Mouse (Mus musculus): Measurements from ENCODE around the gene H2afy2.

Gene H2afy2

DNA sequence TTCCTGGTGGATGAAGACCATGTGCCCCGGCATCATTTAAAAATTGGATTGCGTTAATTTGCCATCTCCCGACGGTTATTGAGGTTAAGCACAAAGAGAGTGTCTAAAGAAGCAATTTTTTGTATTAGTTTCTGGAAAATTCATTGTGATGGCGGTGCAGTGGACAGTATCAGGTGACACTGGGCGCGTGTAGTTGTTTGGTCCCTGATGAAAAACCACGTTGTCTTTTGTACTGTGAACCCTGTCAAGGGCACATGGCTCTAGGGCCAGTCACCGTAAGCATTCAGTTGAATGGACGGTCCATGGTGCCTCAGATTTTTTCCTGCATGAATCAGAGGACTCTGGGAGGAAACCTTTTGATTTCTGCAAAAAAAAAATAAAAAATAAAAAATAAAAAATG is 467 bp upstream of the H2afy2 start:
- in situ Hi-C loops (cut with MboI, MseI) = no loop called here

DNA sequence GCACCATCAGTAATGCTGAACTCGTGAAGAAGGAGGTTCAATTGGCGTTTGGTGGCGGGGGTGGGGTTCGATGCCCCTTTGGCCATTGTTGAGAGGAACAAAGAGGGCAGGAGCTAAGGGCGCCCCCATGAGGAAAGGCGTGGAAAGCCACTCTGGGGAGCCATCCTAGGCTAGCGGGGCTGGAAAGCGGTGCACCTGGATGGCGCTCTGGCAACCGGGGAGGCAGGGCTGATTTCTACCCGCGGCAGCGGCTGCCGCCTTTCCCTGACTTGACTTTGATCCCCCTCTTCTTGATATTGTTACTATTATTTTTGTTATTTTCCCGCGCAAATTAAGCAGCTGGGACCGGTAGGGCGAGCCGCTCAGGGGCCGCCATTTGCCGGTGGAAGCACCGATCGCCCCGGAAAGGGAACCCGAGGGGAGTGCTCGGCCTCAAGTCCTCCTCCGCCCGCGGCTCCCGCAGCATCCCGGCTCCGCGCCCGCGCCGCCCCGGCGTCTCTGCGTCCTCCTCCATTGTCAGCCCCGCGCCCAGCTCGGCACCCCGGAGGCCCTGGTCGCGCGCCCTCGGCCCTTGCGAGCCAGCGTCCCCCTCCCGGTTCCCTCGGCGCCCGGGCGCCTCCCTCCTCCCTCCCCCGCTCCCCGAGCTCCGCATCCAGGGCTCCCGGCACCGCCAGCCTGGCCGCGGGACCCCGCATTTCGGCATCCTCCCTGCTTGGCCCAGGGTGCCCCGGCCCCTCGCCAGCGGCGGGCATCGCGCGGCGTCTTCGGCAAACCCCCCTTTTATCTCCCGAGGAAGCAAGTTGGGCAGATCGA is 942 bp downstream of the H2afy2 start:
- in situ Hi-C loops (cut with MboI, MseI) = no loop called here

DNA sequence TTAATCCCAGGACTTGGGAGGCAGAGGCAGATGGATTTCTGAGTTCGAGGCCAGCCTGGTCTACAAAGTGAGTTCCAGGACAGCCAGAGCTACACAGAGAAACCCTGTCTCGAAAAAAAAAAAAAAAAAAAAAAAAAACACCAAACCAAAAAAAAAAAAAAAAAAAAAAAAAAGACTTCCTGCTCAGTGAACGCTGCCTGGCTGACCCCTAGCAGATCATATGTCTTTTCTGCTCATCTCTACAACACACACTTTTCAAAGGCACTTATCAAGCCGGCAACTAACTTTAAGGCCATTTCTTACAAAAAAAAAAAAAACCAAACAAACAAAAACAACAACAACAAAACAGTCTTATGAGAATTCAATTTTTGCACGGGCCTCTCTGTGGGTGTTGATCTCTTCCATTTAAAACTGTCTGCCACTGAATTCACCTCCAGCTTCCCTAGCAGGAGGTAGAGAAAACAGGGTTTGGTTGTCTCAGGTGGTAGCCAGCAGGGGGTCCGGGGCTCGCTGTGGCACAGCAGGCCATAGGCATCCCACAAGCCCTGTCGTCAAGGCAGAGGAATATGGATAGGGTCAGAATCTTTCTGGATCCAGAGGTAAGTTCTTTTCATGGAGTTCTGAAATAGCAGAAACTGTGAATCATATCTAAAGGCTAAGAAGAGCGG is 2.4 kb downstream of the H2afy2 start:
- in situ Hi-C loops (cut with MboI, MseI) = no loop called here

DNA sequence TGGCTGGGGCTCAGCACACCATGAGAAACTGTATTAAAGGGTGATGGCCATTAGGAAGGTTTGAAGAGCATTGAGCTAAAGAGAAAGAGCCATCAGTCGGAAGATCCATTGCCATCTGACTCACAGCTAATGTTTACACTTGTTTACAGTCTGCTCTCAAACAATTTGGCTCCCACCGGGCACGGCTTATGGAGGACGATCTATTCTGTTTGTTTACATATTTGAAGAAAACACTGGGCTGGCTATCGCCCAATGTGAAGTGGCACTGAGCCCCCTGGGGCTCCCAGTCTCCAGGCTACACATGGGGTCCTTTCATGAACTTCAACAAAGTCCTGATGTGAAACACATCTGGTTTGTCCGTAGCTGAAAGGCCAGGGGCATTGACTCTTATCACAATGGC is 17.1 kb downstream of the H2afy2 start:
- in situ Hi-C loops (cut with MboI, MseI) = no loop called here

DNA sequence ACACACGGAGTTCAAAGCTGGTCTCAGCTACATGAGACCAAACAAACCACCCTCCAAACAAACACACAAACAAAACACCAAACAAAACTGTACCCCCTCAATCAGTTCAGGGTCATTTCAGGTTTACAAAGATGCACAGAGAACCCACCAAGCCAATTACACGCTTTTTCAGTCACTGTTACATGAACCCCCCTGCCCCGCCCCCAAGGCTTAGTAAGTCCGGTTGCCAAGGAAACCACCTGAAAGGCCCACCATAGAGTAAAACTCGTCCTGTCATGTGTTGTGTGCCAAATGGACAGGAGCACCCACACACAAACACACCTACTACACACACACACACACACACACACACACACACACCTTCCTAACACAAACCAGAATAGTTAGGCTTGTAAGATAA is 18.4 kb downstream of the H2afy2 start:
- in situ Hi-C loops (cut with MboI, MseI) = no loop called here

DNA sequence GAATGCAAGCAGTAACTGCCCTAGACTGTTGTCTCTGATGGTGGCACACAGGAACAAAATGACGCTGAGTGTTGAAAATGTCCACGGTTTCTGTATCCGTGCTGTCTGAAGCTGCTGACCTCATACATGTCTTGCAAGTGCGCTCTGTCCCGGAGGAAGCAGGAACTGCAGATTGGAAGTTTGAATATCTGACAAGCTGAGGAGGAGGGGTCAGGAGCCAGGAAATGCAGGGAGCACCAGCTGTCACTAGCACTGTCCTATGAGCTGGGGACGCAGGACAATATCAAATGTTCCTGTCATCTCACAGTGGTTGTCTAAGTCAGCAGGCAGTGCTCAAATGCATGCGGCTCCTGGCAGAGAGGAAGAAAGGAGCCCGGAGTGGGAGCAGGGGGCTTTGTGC is 19.3 kb downstream of the H2afy2 start:
- in situ Hi-C loops (cut with MboI, MseI) = no loop called here

DNA sequence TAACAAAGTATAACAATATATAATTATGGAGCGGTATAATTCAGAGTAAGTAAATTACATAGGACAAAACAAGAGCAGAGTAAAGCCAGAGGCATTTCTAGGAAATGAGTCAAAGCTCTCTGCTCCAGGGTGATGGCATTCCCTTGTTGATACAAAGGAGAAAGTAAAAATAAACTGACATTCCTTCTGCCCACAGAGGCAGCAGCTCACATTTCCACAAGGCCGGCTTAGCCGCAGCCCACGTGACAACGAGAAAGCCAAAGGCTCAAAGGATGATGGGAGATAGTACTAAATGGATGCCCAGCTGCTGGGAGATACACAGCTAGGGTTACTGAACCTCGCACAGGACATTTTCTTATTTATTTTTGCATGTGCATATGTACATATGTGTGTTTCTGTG is 24.1 kb downstream of the H2afy2 start:
- in situ Hi-C loops (cut with MboI, MseI) = no loop called here

DNA sequence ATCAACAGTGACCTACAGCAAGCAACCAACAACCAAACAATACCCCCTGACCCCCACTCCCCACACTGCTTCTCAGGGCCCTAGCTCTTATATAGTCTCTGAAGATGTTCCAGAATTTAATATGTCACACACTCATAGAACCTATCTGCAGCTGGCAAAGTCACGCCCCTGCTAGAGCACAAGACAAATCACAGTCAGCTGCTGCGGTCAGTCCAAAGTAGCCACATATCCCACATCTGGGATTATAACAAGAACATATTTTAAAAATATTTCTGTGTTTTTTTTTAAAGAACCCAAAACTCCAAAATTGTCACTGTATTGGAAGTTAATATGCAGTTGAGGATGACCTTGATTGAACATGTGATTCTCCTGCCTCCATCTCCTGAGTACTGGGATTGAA is 25.0 kb downstream of the H2afy2 start:
- in situ Hi-C loops (cut with MboI, MseI) = no loop called here

DNA sequence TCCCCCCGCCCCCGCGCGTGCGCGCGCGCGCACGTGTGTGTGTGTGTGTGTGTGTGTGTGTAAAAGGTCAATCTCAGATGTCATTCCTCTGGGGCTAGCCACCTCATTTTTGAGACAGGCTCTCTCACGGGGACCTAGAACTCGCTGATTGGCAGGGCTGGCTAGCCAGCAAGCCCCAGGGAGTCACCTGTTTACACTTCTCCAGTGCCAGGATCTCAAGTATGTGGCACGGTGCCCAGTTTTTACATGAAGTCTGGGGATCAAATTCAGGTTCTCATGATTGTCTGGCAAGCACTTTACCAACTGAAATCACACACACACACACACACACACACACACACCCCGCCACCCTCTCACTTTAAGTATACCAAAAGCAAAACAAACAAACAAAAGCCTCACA is 26.9 kb downstream of the H2afy2 start:
- in situ Hi-C loops (cut with MboI, MseI) = no loop called here

DNA sequence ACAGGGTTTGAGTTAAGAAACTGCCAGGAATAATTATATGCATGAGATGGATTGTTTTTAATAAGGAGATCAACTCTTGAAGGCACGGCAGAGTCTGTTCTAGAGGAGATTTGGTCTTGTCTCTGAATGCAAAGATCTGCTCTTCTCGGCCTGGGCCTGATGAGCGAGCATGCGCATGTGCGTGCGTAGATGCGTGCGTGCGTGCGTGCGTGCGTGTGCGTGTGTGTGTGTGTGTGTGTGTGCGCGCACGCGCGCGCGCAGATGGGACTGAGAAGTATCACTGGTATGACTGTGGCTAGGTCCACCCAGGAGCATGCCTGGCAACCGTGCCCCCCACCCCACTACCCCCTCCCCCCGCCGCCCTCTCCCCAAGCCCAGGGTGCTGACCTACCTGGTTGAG is 30.9 kb downstream of the H2afy2 start:
- in situ Hi-C loops (cut with MboI, MseI) = no loop called here

DNA sequence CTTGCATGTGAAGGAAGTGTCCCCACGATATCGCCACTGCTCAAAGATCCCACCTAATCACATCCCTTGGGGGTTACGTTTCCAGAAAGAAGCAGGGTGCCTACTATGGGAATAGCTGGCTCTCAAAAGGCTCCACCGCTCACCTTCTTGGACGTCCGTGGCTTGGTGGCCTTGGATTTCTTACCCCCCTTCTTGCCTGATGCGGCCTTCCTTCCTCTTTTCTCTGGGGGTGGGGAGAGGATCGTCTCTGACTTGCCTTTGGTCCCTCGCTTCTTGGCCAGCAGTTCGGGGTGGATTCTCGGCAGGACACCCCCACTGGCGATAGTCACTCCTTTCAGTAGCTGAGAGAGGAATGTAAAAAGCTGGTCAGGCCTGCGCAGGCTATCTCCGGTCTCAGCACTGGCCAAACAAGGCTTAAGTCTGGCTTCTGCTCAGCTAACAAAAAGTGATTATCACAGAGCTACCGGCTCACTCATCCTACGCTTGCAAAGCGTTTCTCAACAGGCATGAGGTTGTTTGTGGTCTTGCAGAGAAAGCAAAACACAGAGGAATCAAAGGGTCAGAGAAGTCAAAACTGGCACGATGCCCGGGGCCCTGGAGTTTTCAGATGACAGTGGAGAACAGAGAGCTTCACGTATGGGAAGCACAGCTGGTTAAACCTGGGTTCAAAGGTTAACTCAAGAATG is 32.3 kb downstream of the H2afy2 start:
- in situ Hi-C loops (cut with MboI, MseI) = no loop called here

DNA sequence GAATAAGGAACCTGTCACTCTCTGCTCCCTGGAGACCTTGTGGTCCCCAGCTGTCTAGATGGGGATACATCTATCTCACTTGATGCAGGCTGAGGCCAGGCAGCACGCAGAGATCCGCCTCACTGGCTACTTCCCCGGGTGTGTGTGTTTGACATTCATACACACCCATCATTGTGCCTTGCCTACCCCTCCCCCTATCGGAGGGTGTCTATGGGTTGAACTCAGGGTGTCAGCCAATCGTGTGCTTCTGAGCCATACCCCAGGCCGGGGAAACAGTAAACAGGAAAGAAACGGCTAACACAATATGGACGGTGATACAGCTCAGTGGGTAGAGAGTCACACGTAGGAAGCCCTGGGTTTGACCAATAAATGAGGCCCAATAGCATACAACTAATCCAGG is 33.9 kb downstream of the H2afy2 start:
- in situ Hi-C loops (cut with MboI, MseI) = no loop called here

DNA sequence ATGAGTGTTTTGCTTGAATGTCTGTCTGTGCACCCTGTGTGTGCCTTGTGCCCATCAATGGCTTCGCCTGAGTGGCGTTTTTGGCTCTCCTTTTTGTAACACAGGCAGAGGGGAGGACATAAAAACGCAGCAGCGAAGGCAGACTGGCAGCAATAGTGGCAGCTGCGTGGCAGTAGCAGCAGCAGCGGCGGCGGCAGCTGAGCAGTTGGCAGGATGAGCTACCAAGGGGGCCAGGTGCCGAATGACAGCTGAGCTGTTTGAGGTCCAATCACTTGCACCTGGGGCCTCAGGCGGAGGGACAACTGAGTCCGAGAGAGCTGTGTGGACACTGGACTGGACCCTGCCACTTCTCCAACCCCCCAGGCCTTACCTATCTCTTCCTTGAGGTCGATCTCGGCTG is 36.6 kb downstream of the H2afy2 start:
- in situ Hi-C loops (cut with MboI, MseI) = no loop called here

DNA sequence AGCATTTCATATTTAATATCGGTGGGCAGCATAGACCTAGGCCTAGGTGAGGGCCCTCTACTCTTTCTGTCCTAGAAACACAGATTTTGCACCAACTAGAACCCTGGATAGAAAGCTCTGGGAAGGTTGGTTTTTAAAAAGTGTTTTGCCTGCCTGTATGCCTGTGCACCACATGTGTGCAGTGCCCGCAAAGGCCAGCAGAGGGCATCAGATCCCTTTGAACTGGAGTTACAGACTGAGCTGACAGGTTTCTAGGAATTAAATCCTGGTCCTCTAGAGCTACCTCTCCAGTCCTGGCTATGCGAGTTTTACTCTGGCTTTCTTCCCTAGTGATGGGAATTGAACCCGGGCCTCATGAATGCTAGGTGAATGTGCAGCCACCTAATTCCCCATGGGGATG is 38.8 kb downstream of the H2afy2 start:
- in situ Hi-C loops (cut with MboI, MseI) = no loop called here

DNA sequence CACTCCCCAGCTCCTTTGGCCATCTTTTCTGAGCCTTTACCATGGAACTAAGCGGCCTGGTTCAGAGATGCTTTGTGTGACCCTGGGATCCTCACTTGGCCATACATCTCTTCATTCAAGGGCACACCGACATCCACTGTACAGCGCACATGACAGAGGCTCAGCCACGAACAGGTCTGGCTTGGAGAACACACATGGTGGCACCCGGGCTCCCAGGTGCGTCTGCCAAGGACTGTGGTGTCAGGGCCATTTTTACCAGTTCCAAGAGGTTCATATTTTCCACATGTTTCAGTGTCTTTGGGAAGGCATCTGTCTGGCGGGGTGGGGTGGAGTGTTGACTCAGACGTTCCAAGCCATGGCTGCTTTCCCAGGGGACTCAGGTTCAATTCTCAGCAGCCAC is 41.6 kb downstream of the H2afy2 start:
- in situ Hi-C loops (cut with MboI, MseI) = no loop called here

DNA sequence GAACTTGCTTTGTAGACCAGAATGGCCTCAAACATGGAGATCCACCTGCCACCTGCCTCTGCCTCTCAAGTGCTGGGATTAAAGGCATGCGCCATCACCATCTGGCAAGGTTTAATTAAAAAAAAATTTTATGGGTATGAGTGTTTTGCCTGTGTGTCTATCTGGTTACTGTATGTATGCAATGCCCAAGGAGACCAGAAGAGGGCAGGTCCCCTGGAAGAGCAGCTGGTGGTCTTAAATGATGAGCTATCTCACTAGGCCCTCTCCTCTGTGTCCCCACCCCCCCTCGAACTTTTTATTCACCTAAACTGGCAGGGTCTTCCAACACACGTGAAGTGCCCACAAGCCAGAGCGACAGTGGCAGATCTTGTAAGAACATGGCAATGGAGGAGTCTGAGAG is 42.1 kb downstream of the H2afy2 start:
- in situ Hi-C loops (cut with MboI, MseI) = no loop called here

DNA sequence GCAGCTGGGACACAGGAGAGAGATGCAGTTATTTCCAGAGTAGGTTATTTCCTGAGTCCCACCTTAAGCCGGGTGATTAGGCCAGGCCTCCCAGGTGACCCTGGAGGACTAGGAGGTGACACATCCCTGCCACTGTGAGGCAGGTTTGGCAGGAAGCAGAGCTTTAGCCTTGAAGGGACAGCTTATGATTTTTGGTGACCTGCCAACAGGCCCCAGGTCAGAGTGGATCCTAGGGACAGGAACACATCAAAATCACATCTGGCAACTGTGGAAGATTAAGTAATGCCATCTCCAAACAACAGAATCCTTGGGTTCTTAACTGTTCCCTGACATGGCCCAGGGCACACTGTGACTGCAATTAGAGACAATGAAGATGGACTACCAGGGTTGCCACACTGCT is 42.6 kb downstream of the H2afy2 start:
- in situ Hi-C loops (cut with MboI, MseI) = no loop called here

DNA sequence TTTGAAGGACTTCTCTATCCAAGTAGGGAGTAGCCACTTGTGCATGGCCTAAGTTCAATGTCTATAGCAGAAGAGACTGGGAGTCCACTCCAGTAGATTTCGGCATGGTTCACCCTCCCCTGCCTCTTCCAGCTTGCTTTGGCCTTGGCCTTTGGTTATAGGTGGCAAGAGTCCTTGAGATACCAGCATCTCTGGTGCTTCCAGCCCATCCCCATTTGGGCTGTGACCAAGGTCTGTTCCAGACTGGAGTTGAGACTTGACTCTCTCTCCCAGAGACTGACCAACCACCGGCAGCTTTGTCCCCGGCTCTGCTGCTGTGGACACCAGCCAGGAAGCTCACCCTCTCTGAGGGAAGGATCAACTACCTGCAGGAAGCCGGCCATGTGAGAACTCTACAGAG is 45.8 kb downstream of the H2afy2 start:
- in situ Hi-C loops (cut with MboI, MseI) = no loop called here

DNA sequence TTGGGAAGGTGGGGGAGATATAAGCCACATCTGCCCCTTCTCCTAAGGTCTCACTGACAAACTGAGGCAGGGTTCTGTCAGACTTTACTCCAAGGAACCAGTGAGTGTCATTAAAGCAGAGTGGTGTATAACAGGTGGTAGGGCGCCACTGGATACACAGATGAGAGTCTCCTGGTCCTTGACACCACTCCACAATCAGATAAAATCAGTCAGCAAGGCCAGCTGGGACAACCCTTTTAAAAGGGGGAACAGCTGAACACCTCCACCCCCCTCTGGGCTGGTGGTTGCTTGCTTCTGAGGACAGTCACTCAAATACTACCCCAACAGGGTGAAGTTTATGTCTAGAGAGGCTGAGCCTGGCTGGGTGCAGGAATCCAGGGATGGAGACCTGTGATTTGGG is 46.4 kb downstream of the H2afy2 start:
- in situ Hi-C loops (cut with MboI, MseI) = no loop called here

DNA sequence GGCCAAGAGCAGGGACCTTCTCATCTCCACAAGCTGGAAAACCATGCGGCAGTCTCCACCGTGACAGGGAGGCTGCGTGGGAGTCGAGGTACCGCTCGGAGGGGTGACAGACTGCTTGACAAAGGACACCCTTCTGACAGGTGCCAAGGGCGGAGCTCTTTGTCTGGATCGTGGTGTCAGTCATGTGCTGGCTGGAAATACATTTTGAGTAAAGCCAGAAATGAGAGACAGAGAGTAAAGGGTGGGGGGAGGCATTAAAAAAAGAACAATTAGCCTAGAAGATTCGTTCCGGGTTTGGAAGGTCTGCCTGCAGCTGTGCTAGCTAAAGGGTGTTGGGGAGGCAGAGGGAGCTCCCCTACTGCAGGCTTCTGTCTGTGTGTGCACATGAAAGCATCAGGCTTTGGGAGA is 47.3 kb downstream of the H2afy2 start:
- in situ Hi-C loops (cut with MboI, MseI) = no loop called here

DNA sequence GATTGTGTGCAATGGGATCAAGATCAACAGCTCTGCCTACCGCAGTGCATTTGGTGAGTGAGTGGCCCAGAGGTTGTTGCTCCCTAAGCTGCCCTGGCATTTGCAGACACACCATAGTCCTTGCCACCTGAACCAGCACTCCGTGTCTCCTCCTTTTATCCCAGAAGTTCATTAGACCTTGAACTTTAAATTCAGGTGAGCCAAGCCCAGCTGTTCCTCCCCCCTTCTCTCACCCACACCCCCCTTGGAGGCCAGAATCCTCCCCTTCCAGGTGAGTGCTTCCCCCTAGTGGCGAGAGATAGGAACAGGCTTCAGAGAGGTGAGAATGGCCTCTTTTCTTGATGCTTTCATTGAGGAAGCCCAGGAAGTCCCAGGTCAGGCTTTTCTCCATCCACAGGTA is 49.6 kb downstream of the H2afy2 start:
- in situ Hi-C loops (cut with MboI, MseI) = no loop called here

DNA sequence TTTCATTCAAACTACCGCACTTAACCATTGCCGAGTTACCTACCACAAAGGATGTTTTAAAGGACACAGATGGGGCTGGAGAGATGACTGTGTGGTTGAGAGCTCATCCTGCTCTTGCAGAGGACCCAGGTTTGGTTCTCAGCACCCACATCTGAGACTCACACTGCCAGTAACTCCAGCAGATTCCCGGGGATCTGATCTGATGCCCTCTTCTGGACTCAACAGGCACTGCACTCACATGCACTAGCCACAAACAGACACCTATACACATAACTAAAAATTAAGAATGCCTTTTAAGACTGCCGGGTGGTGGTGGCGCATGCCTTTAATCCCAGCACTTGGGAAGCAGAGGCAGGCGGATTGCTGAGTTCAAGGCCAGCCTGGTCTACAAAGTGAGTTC is 53.8 kb downstream of the H2afy2 start:
- in situ Hi-C loops (cut with MboI, MseI) = no loop called here

DNA sequence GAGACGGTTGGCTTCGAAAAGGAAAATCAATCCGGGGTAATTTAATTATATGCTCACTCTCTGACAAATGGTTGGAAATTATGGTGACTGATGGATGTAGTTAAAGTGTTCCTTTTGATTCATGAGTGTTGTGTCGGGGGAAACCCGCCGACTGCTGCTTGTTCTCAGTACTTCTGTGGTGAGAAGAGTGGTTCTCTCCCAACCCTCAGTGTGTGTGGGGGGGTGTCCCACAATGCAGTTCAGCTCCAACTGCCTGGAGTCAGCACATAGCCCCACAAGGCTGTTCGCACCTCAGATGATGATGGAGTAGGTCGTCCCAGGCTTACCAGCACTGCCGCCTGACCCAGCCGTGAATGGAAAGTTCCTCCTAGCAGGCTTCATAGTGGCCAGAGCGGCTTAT is 54.8 kb downstream of the H2afy2 start:
- in situ Hi-C loops (cut with MboI, MseI) = no loop called here
